Mouse (Mus musculus): Measurements from ENCODE around the gene Pde4d.

GRCm38 (mm10) chr13:109683001-109683400 is 1233.3 kb downstream of the Pde4d start:
- TF ChIP-seq CTCF (IDR thresholded peaks at IDR 0.05; ENCODE audit: low read depth) (no peak), EP300 (optimal IDR thresholded peaks at IDR 0.05) (no peak)

Data from stomach, postnatal 0 days (tissue).